Mouse (Mus musculus) kidney, embryonic 16.5 days (tissue): ENCODE data around the gene Zfp839. TPM values are rescaled to one million over a fixed set of nuclear protein-coding genes. Genes with fewer than 3 reads are reported as not detected.

ENCODE experiments used
- ATAC-seq: fragments of 200-750 bp; cut with Nextera tagmentation; 2 replicates; pipeline ENCODE4 v1.8.0; 2017; ENCODE audit warnings: moderate TSS enrichment; ENCODE audit not compliant: low FRiP score, low TSS enrichment
- H3K27ac ChIP-seq: fragments of 300-500 bp; sonication (generic); 2 replicates; pipeline ENCODE4 v1.5.1; 2014; ENCODE audit warnings: low read length
- H3K27me3 ChIP-seq: fragments of 300-500 bp; sonication (generic); 2 replicates; pipeline ENCODE4 v1.6.1; 2014; ENCODE audit warnings: low read length, control low read depth, mixed read lengths; ENCODE audit not compliant: insufficient read depth
- H3K36me3 ChIP-seq: fragments of 300-500 bp; sonication (generic); 2 replicates; pipeline ENCODE4 v1.6.1; 2014; ENCODE audit warnings: low read length, control low read depth, mixed read lengths; ENCODE audit not compliant: insufficient read depth
- H3K4me1 ChIP-seq: fragments of 300-500 bp; sonication (generic); 2 replicates; pipeline ENCODE4 v1.6.1; 2014; ENCODE audit warnings: low read length, control low read depth, mixed read lengths; ENCODE audit not compliant: insufficient read depth
- H3K4me2 ChIP-seq: fragments of 300-500 bp; sonication (generic); replicated peaks from 2 replicates; pipeline ENCODE4 v1.6.1; 2014; ENCODE audit warnings: low read depth, low read length
- H3K4me3 ChIP-seq: fragments of 300-500 bp; sonication (generic); 2 replicates; pipeline ENCODE4 v1.5.1; 2014; ENCODE audit warnings: mild to moderate bottlenecking, low read length
- H3K9ac ChIP-seq: fragments of 300-500 bp; sonication (generic); replicated peaks from 2 replicates; pipeline ENCODE4 v1.6.1; 2014; ENCODE audit warnings: low read length
- H3K9me3 ChIP-seq: fragments of 300-500 bp; sonication (generic); 2 replicates; pipeline ENCODE4 v1.6.1; 2016; ENCODE audit warnings: low read length, control low read depth
- WGBS: fragments of 180-500 bp; shearing (Covaris S2); extraction: QIAGEN DNeasy Blood & Tissue Kit; methylation state at CpG from one replicate; pipeline ENCODE4 v1.1.7; 2014; 5-methylcytosine and 5-hydroxymethylcytosine counted together
- polyA plus RNA-seq: library from polyadenylated mRNA; unstranded; fragments of >200 nt; fragmentation: Nextera tagmentation; extraction: Ambion mirVana; gene quantifications from 2 replicates; pipeline ENCODE4 v1.2.1, GENCODE M21; 2015

Zfp839 gene
- polyA plus RNA-seq: 6.4 and 7.1 TPM in 2 replicates

DNA sequence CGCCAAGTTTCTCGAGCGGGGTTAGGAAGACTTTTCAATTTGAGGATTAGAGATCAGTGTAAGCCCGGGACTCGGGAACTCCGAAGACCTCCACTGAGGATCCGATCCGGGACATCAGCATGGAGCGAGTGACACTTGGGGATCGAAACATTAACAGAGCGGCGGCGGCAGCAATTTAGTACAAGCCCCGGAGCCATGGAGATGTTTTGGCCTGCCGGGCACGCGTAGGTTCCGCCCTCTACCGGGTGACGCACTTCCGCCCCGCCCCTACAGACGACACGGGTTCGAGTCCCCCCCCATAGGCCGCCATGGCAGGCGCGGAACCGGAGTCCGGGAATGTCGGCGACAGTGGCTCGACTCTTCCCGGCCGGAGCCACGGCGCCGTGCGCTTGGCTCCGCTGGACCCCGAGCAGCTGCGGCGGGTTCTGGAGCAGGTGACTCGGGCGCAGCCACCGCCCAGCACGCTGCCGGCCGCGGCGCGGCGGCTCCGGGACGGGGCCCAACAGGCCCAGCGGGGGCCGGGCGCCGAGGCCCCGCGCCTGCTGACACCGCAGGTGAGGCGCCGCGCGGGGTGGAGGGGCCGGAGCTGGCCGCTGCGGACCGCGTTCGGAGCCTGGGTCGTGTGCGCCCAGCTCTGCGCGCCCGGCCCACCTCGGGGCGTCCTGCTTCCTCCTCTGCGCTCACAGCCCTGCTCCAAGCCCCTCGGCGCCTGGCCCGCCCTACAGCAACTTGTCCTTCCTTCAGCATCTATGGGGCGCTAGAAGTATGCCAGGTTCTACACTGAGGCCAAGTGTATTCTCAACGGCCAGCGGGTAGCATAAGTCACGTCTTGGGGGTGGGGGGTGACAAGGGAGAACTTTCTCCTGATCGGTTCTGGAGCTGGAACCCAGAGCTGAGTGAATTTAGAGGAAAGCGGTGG lies at the start of gene Zfp839:
Gene Zfp839 (plus strand): TSS at position 244 of the 919 bp plus-strand sequence.
- WGBS: under 1% methylated on average over 84 of the region's 89 CpGs
- peak within 1 kb of the TSS; percentile 79 for H3K4me3 ChIP-seq
- peak; percentile 79 for ATAC-seq
- H3K4me1 ChIP-seq: peaks cover 18% of the 10 kb centered on the region
- no peaks in the 10 kb centered on the region for H3K27me3 ChIP-seq
- H3K9me3 ChIP-seq: no peaks in the 10 kb centered on the region
- H3K9ac ChIP-seq: peak within 1 kb of the TSS; percentile 89
- peak within 1 kb of the TSS; percentile 79 for H3K27ac ChIP-seq
- peaks cover 3% of the 10 kb centered on the region for H3K36me3 ChIP-seq
- H3K4me2 ChIP-seq: peak within 1 kb of the TSS; percentile 78

DNA sequence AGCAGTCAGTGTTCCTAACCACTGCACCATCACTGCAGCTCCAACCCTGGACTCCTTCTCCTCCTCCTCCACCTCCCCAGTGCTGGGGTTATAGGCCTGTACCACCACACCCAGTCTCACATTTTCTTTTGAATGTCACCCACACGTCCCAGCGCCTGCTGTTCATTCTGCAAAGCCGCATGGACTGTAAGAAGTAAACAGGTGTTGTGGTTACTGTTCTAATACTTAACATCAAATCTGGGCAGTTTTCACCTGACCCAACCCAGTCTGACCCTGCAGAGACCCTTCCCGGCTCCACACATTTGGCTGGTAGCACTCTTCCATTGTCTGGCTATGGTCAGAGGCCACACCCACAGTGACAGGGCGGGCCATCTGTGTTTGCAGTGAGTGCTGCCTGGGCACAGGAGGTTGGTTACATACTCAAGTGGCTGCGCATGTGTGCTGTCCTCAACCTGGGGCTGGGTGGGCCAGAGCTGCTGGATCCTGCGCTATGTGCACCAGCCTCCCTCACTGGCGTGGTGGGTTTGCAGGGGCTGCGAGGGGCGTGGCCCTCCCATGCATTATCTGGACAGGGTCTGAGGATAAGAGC lies 48.1 kb upstream of the Zfp839 start:
- H3K9me3 ChIP-seq: no peaks in the 10 kb centered on the region
- no peaks in the 10 kb centered on the region for H3K36me3 ChIP-seq
- no peak for ATAC-seq
- H3K4me1 ChIP-seq: no peaks in the 10 kb centered on the region
- H3K4me3 ChIP-seq: no peak overlapping the region
- no peak overlapping the region for H3K9ac ChIP-seq
- no peaks in the 10 kb centered on the region for H3K27me3 ChIP-seq
- 89% methylated on average over 10 of the region's 10 CpGs for WGBS
- H3K4me2 ChIP-seq: no peak overlapping the region
- no peak overlapping the region for H3K27ac ChIP-seq

DNA sequence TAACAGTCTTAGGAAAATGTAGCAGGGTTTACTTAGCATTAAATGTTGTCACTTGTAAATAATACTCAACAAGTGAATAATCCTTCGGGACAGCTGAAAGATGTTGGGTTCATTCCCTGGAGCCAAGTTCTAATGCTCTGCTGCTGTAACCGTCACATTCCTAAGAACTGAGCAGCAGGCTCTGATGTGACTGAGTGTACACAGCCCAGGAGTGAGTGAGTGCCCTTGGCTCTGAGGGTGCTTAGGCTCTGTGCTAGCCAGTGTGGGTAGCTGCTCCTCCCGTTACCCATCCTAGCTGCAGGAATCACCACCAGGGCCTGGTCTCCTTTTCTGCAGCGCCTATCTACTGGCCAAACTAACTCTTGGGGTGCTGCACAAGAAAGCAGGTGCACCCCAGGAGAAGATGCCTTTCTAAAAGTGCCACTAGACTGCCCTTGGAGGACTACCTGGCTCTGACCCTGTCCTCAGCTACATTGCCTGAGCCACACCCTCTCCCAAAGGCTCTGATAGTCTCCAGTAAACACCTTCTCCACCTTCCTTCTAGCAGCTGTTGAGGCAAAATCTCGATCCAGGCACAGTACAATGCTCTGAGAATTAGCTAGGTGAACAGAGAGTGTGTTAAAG lies 47.3 kb upstream of the Zfp839 start:
- 0 out of 2 replicates have a peak, but pooled peaks cover 3% of the 10 kb centered on the region for H3K36me3 ChIP-seq
- no peaks in the 10 kb centered on the region for H3K27me3 ChIP-seq
- H3K4me1 ChIP-seq: no peaks in the 10 kb centered on the region
- no peaks in the 10 kb centered on the region for H3K9me3 ChIP-seq
- no peak overlapping the region for H3K27ac ChIP-seq
- no peak overlapping the region for H3K9ac ChIP-seq
- ATAC-seq: no peak
- no peak overlapping the region for H3K4me2 ChIP-seq
- WGBS: 85% methylated on average over 5 of the region's 5 CpGs
- no peak overlapping the region for H3K4me3 ChIP-seq

DNA sequence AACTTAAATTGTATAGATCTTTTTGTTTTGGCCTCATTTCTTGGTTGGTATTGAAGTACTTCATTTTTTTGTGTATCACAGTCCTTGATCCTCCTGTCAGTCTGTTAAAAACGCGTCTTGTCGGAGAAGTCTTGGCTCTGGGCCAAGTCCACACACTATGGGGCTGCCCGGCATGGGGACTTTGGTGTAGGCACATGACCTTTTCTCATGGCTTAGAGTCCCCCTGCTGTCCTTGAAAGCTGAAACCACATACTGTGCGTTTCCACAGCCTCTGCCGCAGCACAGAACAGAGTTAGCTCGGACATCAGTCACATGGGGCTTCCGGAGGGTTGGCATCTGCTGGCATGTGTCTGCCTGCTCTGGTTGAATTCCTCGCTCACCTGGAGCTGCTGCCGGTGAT lies 45.8 kb upstream of the Zfp839 start:
- Histone ChIP-seq H3K9ac (no peak overlapping the region), H3K27ac (no peak overlapping the region), H3K4me1 (0 out of 2 replicates have a peak, but pooled peaks cover 3% of the 10 kb centered on the region), H3K4me3 (no peak overlapping the region), H3K36me3 (0 out of 2 replicates have a peak, but pooled peaks cover 3% of the 10 kb centered on the region), H3K27me3 (no peaks in the 10 kb centered on the region), H3K9me3 (no peaks in the 10 kb centered on the region), H3K4me2 (no peak overlapping the region)
- 43% methylated on average over 10 of the region's 10 CpGs for WGBS
- ATAC-seq: peak; percentile 40; the same call in 1 of the 2 replicates

DNA sequence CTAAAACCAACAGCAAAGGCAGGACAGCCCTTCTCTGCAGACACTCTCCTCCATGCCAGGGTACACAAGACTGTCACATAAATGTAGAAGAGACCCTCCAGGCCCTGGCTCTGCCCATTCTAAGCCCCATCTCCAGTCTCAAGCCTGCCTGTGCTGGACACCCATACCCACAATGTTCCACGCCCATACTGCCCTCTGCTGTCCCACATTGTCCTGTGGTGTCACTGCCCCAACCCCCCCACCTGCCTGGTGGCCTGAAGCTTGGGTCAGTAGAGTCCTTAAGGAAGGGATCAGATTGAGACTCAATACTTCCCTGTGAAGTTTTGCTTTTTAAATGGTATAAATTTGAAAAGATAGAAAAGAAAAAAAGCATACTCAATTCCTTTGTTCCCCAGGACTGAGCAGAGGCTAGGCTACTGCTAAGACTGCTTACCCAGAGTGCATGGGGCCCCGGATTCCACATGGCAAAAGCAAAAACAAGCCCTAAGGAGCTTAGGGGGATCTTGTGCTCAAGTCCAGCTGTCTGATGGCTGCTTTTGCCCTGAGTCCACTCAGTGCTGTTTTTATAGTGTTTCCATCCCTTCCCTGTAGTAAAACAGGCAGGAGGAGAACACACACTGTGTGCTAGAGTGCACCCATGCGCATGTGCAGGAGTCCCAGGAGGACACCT lies 43.6 kb upstream of the Zfp839 start:
- H3K9me3 ChIP-seq: no peaks in the 10 kb centered on the region
- H3K27me3 ChIP-seq: no peaks in the 10 kb centered on the region
- no peak overlapping the region for H3K27ac ChIP-seq
- no peak overlapping the region for H3K9ac ChIP-seq
- H3K36me3 ChIP-seq: 0 out of 2 replicates have a peak, but pooled peaks cover 3% of the 10 kb centered on the region
- H3K4me2 ChIP-seq: no peak overlapping the region
- no peak for ATAC-seq
- H3K4me1 ChIP-seq: 0 out of 2 replicates have a peak, but pooled peaks cover 5% of the 10 kb centered on the region
- WGBS: 82% methylated on average over 3 of the region's 3 CpGs
- H3K4me3 ChIP-seq: no peak overlapping the region

DNA sequence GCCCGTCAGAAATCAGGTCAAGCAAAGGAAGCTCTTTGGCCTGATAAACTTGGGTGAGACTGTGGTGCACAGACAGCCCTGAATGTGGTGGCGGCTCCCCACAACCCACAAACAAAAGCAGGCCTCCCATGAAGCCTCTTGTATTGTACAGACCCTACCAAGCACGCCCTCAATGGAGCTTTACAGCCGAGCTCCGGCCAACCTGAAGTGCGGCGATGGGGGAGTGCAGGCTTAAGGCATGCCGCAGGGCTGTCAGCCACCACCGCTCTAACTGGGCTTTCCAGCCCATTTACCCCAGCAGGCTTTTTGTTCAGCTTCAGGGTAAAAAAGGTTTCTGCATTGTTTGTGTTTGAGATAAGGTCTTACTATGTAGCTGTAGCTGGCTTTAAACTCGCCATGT lies 41.6 kb upstream of the Zfp839 start:
- H3K27me3 ChIP-seq: no peaks in the 10 kb centered on the region
- H3K4me2 ChIP-seq: no peak overlapping the region
- H3K9ac ChIP-seq: no peak overlapping the region
- H3K4me3 ChIP-seq: no peak overlapping the region
- H3K4me1 ChIP-seq: 0 out of 2 replicates have a peak, but pooled peaks cover 5% of the 10 kb centered on the region
- H3K9me3 ChIP-seq: no peaks in the 10 kb centered on the region
- 66% methylated on average over 10 of the region's 10 CpGs for WGBS
- 0 out of 2 replicates have a peak, but pooled peaks have one; percentile 11 for ATAC-seq
- H3K36me3 ChIP-seq: 0 out of 2 replicates have a peak, but pooled peaks cover 3% of the 10 kb centered on the region
- peak overlapping the region; percentile 22; the same call in 1 of the 2 replicates for H3K27ac ChIP-seq

DNA sequence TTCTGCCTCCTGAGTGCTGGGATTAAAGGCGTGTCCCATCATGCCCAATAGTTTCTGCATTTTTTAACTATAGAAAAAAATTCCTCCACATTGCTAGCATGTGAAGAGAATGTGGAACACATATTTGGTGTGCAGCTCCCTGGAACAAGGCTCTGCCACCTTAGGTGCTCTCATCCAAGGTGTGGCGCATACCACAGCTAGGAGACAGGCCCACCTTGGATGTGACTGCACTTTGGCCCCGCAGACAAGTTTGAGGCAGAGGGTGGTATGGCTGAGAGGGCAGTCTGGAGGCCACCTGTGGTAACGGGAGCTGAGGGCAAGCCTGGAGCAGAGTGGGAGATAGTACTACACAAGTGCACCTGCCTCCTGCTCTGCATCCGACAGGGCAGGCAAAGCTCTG lies 41.2 kb upstream of the Zfp839 start:
- H3K27ac ChIP-seq: peak overlapping the region; percentile 22; the same call in 1 of the 2 replicates
- no peaks in the 10 kb centered on the region for H3K9me3 ChIP-seq
- peak; percentile 54 for ATAC-seq
- H3K27me3 ChIP-seq: no peaks in the 10 kb centered on the region
- H3K36me3 ChIP-seq: 0 out of 2 replicates have a peak, but pooled peaks cover 3% of the 10 kb centered on the region
- H3K4me3 ChIP-seq: no peak overlapping the region
- WGBS: 79% methylated on average over 5 of the region's 5 CpGs
- H3K4me2 ChIP-seq: no peak overlapping the region
- H3K9ac ChIP-seq: no peak overlapping the region
- H3K4me1 ChIP-seq: 0 out of 2 replicates have a peak, but pooled peaks cover 5% of the 10 kb centered on the region

DNA sequence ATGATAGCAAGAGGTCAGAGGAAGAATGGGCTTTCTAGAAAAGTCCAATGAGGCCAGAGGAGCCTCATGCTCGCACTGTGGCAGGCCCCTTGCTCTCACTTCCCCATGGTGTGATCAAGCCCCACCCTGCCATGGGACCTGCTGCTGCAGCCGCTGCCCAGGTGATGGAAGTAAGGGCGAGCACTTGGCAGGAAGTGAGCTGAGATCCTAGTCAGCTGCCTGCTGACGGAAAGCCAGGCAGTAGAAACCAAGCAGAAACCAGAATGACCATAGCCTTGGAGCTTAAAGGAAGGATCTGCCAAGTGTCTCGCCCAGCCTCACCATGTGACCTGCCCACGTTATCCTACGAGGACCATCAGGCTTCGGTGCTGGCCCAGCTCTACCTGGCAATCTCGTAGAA lies 36.9 kb upstream of the Zfp839 start:
- no peaks in the 10 kb centered on the region for H3K9me3 ChIP-seq
- 0 out of 2 replicates have a peak, but pooled peaks cover 5% of the 10 kb centered on the region for H3K4me1 ChIP-seq
- H3K9ac ChIP-seq: no peak overlapping the region
- no peaks in the 10 kb centered on the region for H3K27me3 ChIP-seq
- no peak for ATAC-seq
- H3K4me3 ChIP-seq: no peak overlapping the region
- 87% methylated on average over 9 of the region's 9 CpGs for WGBS
- no peak overlapping the region for H3K27ac ChIP-seq
- no peak overlapping the region for H3K4me2 ChIP-seq
- H3K36me3 ChIP-seq: no peaks in the 10 kb centered on the region

DNA sequence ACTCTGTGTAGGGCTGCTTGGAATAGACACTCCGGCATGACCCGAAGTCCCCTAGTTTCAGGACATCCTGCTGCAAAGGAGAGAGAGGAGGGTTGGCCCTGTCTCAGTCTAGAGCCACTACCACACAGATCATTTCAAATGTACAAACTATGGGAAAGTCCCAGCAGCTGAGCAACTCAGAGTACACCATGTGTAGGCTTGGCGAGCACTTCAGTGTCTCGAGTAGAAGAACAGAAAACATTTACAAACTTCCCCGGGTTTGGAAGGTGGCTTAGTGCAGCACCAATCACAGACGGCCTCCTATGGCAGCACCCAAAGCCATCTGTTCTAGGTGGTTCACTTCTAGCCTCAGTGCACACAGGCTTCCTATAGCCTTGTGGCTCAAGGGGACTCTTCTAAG lies 36.4 kb upstream of the Zfp839 start:
- 0 out of 2 replicates have a peak, but pooled peaks cover 5% of the 10 kb centered on the region for H3K4me1 ChIP-seq
- no peak overlapping the region for H3K27ac ChIP-seq
- no peaks in the 10 kb centered on the region for H3K9me3 ChIP-seq
- H3K9ac ChIP-seq: no peak overlapping the region
- WGBS: 94% methylated on average over 6 of the region's 6 CpGs
- ATAC-seq: no peak
- no peak overlapping the region for H3K4me3 ChIP-seq
- no peak overlapping the region for H3K4me2 ChIP-seq
- H3K36me3 ChIP-seq: no peaks in the 10 kb centered on the region
- no peaks in the 10 kb centered on the region for H3K27me3 ChIP-seq
